Mouse (Mus musculus) midbrain, embryonic 14.5 days (tissue): ENCODE results near the gene Slc11a2. TPM values are rescaled to one million over a fixed set of nuclear protein-coding genes. Genes with fewer than 3 reads are reported as not detected.

Experiments used
- ATAC-seq: fragments of 200-750 bp; cut with Nextera tagmentation; 2 replicates; pipeline ENCODE4 v1.8.0; 2017; ENCODE audit warnings: moderate number of reproducible peaks, moderate library complexity; ENCODE audit not compliant: low FRiP score, low TSS enrichment
- DNase-seq: peaks from one replicate; pipeline ENCODE4 v3.0.0-alpha.2; 2015
- H3K27ac ChIP-seq: fragments of 300-500 bp; sonication (generic); replicated peaks from 2 replicates; pipeline ENCODE4 v1.5.1; 2014; ENCODE audit warnings: mild to moderate bottlenecking, low read depth, low read length, moderate library complexity
- H3K27me3 ChIP-seq: fragments of 300-500 bp; sonication (generic); 2 replicates; pipeline ENCODE4 v1.6.1; 2014; ENCODE audit warnings: low read length, control low read depth, mixed read lengths; ENCODE audit not compliant: control insufficient read depth, insufficient read depth
- H3K36me3 ChIP-seq: fragments of 300-500 bp; sonication (generic); 2 replicates; pipeline ENCODE4 v1.6.1; 2014; ENCODE audit warnings: low read length, control low read depth; ENCODE audit not compliant: control insufficient read depth, insufficient read depth
- H3K4me1 ChIP-seq: fragments of 300-500 bp; sonication (generic); 2 replicates; pipeline ENCODE4 v1.6.1; 2014; ENCODE audit warnings: mild to moderate bottlenecking, antibody characterized with exemption, low read length, control low read depth; ENCODE audit not compliant: control insufficient read depth, insufficient read depth
- H3K4me2 ChIP-seq: fragments of 300-500 bp; sonication (generic); 2 replicates; pipeline ENCODE4 v1.6.1; 2014; ENCODE audit warnings: mild to moderate bottlenecking, low read length, moderate library complexity
- H3K4me3 ChIP-seq: fragments of 300-500 bp; sonication (generic); replicated peaks from 2 replicates; pipeline ENCODE4 v1.5.1; 2014; ENCODE audit warnings: low read depth, low read length
- H3K9ac ChIP-seq: fragments of 300-500 bp; sonication (generic); replicated peaks from 2 replicates; pipeline ENCODE4 v1.6.1; 2014; ENCODE audit warnings: mild to moderate bottlenecking, low read length, moderate library complexity
- H3K9me3 ChIP-seq: fragments of 300-500 bp; sonication (generic); 2 replicates; pipeline ENCODE4 v1.6.1; 2016; ENCODE audit warnings: low read length, control low read depth, mixed read lengths; ENCODE audit not compliant: control insufficient read depth
- WGBS: fragments of 180-500 bp; shearing (Covaris S2); extraction: QIAGEN DNeasy Blood & Tissue Kit; methylation state at CpG from one replicate; pipeline ENCODE4 v1.1.7; 2014; 5-methylcytosine and 5-hydroxymethylcytosine counted together
- polyA plus RNA-seq: library from polyadenylated mRNA; unstranded; fragments of >200 nt; fragmentation: Nextera tagmentation; extraction: Ambion mirVana; gene quantifications from 2 replicates; pipeline ENCODE4 v1.2.1, GENCODE M21; 2014

The Slc11a2 gene
- polyA plus RNA-seq, 1 experiment from 2014 or later = 18.5 TPM

- Histone ChIP-seq H3K9me3 (no peaks in the 10 kb centered on the region), H3K27me3 (no peaks in the 10 kb centered on the region), H3K36me3 (no peaks in the 10 kb centered on the region), H3K4me3 (no peak overlapping the region), H3K4me1 (peaks cover 11% of the 10 kb centered on the region; the same call in 1 of the 2 replicates), H3K9ac (no peak overlapping the region), H3K27ac (no peak overlapping the region), H3K4me2 (no peak overlapping the region)
- WGBS = 92% methylated on average over 9 of the region's 9 CpGs
- ATAC-seq (no peak), DNase-seq (no peak)
These were observed 6.9 kb downstream of the Slc11a2 start for GRCm38 (mm10) chr15:100417854-100418450.

- H3K27ac ChIP-seq = no peak overlapping the region
- H3K36me3 ChIP-seq = peaks cover 13% of the 10 kb centered on the region; the same call in 1 of the 2 replicates
- H3K9ac ChIP-seq = no peak overlapping the region
- H3K27me3 ChIP-seq = no peaks in the 10 kb centered on the region
- DNase-seq (no peak), ATAC-seq (no peak)
- no peaks in the 10 kb centered on the region for H3K9me3 ChIP-seq
- no peak overlapping the region for H3K4me3 ChIP-seq
- no peaks in the 10 kb centered on the region for H3K4me1 ChIP-seq
- 90% methylated on average over 8 of the region's 8 CpGs for WGBS
- H3K4me2 ChIP-seq = no peak overlapping the region
These were observed 9.2 kb downstream of the Slc11a2 start for GRCm38 (mm10) chr15:100415684-100416083.

- peaks cover 20% of the 10 kb centered on the region for H3K36me3 ChIP-seq
- no peak overlapping the region for H3K4me2 ChIP-seq
- no peaks in the 10 kb centered on the region for H3K4me1 ChIP-seq
- WGBS = 95% methylated on average over 13 of the region's 13 CpGs
- no peaks in the 10 kb centered on the region for H3K9me3 ChIP-seq
- ATAC-seq (no peak), DNase-seq (no peak)
- H3K9ac ChIP-seq = no peak overlapping the region
- H3K27me3 ChIP-seq = no peaks in the 10 kb centered on the region
- H3K27ac ChIP-seq = no peak overlapping the region
- H3K4me3 ChIP-seq = no peak overlapping the region
These were observed 9.9 kb downstream of the Slc11a2 start for GRCm38 (mm10) chr15:100414942-100415341.

DNA sequence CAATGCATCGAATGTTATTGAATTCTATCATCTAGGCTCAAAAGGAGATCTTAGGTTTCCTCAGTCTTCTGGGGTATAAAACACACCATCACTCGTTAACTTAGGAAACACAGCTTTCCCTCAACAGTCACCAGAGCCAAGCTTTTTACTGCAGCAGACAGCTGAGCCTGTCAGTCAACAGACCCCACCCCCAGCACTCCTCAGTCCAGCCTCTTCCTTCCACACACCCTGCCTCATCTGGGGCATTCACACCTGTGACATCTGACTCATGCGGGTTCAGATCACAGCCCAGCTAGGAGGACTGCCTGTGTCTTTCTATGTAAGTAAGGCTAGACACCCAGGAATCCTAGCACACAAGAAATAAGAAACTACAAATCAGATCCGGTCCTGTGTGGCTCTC lies 10.9 kb downstream of the Slc11a2 start:
- H3K27ac ChIP-seq = no peak overlapping the region
- no peaks in the 10 kb centered on the region for H3K27me3 ChIP-seq
- no peaks in the 10 kb centered on the region for H3K4me1 ChIP-seq
- H3K36me3 ChIP-seq = peaks cover 28% of the 10 kb centered on the region
- WGBS = 75% methylated on average over 4 of the region's 4 CpGs
- no peaks in the 10 kb centered on the region for H3K9me3 ChIP-seq
- DNase-seq (no peak), ATAC-seq (no peak)
- no peak overlapping the region for H3K4me2 ChIP-seq
- no peak overlapping the region for H3K4me3 ChIP-seq
- H3K9ac ChIP-seq = no peak overlapping the region

DNA sequence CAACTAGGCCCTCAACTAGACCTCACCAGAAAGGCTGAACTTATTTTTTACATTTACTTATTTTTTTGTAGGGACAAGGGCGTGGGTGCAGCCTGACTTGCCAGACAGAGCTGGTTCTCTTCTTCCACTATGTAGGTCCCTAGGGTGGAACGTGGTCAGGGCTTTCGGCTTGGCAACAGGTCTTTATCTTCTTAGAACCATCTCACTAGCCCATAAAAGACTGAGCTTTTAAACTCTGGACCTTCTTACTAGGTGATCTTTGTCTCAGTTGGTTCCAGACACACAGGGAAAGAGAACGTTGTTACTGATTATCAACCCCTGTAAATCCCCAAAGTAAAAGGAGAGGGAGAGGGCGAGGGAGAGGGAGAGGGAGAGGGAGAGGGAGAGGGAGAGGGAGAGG lies 11.6 kb downstream of the Slc11a2 start:
- ATAC-seq = no peak
- Histone ChIP-seq H3K9ac (no peak overlapping the region), H3K9me3 (no peaks in the 10 kb centered on the region), H3K4me2 (no peak overlapping the region), H3K4me3 (no peak overlapping the region), H3K27ac (no peak overlapping the region), H3K36me3 (peaks cover 36% of the 10 kb centered on the region), H3K4me1 (no peaks in the 10 kb centered on the region), H3K27me3 (no peaks in the 10 kb centered on the region)
- DNase-seq = no peak
- WGBS = 75% methylated on average over 4 of the region's 5 CpGs

DNA sequence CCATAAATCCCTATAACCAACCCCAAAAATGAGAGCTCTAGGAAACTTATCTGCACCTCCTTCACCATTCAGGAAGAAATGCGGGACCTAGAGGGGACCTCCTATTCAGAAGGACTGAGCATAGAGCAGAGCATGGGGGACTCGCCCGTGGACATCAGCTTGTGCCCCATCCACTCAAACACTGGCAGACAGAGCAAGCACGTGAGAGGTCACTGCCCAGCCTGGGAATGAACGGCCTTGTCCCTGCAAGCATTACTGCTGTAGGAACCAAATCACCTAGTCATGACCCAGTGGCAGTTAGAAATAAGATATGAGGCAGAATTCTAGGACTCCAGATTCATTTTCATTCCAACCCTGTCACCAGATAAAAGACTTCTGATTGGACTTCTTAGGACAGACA lies 13.1 kb downstream of the Slc11a2 start:
- 93% methylated on average over 5 of the region's 5 CpGs for WGBS
- DNase-seq (no peak), ATAC-seq (no peak)
- Histone ChIP-seq H3K4me1 (no peaks in the 10 kb centered on the region), H3K4me3 (no peak overlapping the region), H3K27ac (no peak overlapping the region), H3K9me3 (no peaks in the 10 kb centered on the region), H3K27me3 (no peaks in the 10 kb centered on the region), H3K9ac (no peak overlapping the region), H3K4me2 (no peak overlapping the region), H3K36me3 (peaks cover 49% of the 10 kb centered on the region)

GRCm38 (mm10) chr15:100410918-100411672 lies 13.8 kb downstream of the Slc11a2 start:
- DNase-seq = no peak

DNA sequence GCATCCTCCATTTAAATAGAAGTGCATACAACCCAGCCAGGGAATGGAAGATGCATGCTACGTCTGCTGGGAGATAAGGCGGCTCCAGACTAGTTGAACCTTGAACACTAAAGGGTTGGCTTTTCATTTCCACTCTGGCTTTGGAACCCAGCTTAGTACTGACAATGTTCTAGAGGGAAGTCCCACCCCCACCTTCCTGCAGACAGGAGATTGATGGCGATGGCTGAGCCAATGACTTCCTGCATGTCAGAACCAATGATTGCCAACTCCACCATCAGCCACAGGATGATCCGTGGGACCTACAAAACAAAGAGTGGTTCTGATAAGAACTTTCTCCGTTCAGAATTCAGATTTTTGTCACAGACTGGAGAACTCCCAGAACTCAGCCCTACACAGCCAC lies 18.8 kb downstream of the Slc11a2 start:
- H3K4me2 ChIP-seq = no peak overlapping the region
- DNase-seq (no peak), ATAC-seq (no peak)
- no peaks in the 10 kb centered on the region for H3K9me3 ChIP-seq
- no peaks in the 10 kb centered on the region for H3K4me1 ChIP-seq
- no peak overlapping the region for H3K4me3 ChIP-seq
- no peak overlapping the region for H3K27ac ChIP-seq
- H3K36me3 ChIP-seq = peaks cover 90% of the 10 kb centered on the region
- no peak overlapping the region for H3K9ac ChIP-seq
- 96% methylated on average over 5 of the region's 5 CpGs for WGBS
- no peaks in the 10 kb centered on the region for H3K27me3 ChIP-seq

More at GRCm38 (mm10) chr15:100410918-100411672, 13.8 kb downstream of the Slc11a2 start:
- Histone ChIP-seq H3K4me3 (no peak overlapping the region), H3K27ac (no peak overlapping the region), H3K27me3 (no peaks in the 10 kb centered on the region), H3K36me3 (peaks cover 51% of the 10 kb centered on the region), H3K9me3 (no peaks in the 10 kb centered on the region), H3K9ac (no peak overlapping the region), H3K4me1 (no peaks in the 10 kb centered on the region), H3K4me2 (no peak overlapping the region)
- 68% methylated on average over 14 of the region's 14 CpGs for WGBS
- no peak for ATAC-seq
